Mouse (Mus musculus): Measurements from ENCODE around the gene Kctd19. TPM values are rescaled to one million over a fixed set of nuclear protein-coding genes. Genes with fewer than 3 reads are reported as not detected.
A peak's percentile ranks its signal among the peaks of the same experiment; 100 is the strongest.

Gene Kctd19
- polyA plus RNA-seq, 2 experiments = not detected

DNA sequence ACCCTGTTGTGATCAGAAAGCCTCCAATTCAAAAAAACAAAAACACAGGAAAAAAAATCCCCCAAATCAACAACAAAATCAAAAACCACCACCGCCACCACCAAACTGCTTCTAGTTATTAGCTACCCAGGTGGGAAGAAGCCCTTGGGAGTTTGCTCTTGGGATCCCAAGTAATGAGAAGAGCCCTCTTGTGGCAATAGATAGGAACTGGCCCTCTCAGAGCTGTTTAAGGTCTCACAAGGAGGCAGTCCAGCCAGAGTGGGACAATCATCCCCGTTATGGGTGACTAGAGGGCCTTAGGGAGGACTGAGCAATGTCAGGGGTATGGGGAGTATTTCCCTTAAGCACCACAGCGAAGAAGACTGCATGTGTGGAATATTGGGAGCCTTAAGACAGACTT is 15.6 kb downstream of the Kctd19 start:
- ATAC-seq (ENCODE audit: insufficient read depth) = no peak
- no peaks in the 10 kb centered on the region for H3K27me3 ChIP-seq (ENCODE audit: control insufficient read depth, insufficient read depth, low read length)
- no peaks in the 10 kb centered on the region for H3K36me3 ChIP-seq (replicated peaks; ENCODE audit: control insufficient read depth, insufficient read depth, low read depth)
- no peak overlapping the region for H3K4me3 ChIP-seq (ENCODE audit: insufficient read depth in 1 of 2, low read depth in 2 of 2, low read length in 2 of 2)
- WGBS (ENCODE audit: insufficient replicate concordance) = 21% methylated on average over 3 of the region's 3 CpGs
- H3K4me1 ChIP-seq (replicated peaks; ENCODE audit: control insufficient read depth in 2 of 2, insufficient read depth in 2 of 2, low read length in 1 of 2) = no peaks in the 10 kb centered on the region
- H3K27ac ChIP-seq = no peak overlapping the region
- DNase-seq (ENCODE audit: low read depth in 3 of 3, low spot score in 3 of 3) = peak; percentile 9 to 26 (median 24)
- H3K9ac ChIP-seq (replicated peaks) = no peak overlapping the region
- H3K9me3 ChIP-seq (ENCODE audit: control insufficient read depth, low read length) = no peaks in the 10 kb centered on the region
- no peak overlapping the region for H3K4me2 ChIP-seq (ENCODE audit: low read depth)
- TF ChIP-seq EP300 (IDR thresholded peaks at IDR 0.05; ENCODE audit: low read depth) (no peak), CTCF (IDR thresholded peaks at IDR 0.05; ENCODE audit: low read depth) (peak; percentile 68)

DNA sequence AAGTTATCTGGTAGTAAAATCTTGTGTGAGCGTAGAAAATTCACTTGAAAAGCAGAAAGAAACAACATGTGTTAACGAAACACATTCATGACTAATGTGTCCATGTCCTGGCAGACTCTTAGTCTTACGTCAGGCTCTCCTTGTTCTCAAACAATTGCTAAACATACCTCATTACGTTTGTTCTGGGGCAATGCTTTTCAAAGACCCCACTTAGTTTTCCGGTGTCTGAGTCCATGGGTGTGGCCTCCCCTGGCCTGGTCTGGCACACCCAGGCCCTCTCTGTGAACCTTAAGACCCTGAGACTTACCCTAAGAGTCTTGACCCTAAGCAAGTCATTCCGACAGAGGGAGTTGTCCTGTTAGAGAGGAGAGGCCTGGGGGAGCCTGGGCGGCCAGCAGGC is 19.4 kb downstream of the Kctd19 start:
- TF ChIP-seq CTCF (IDR thresholded peaks at IDR 0.05; ENCODE audit: low read depth) (no peak), EP300 (IDR thresholded peaks at IDR 0.05; ENCODE audit: low read depth) (no peak)
- WGBS (ENCODE audit: insufficient replicate concordance) = 60% methylated on average over 7 of the region's 7 CpGs
- H3K4me2 ChIP-seq (ENCODE audit: low read depth) = no peak overlapping the region
- H3K27ac ChIP-seq = no peak overlapping the region
- H3K27me3 ChIP-seq (ENCODE audit: control insufficient read depth, insufficient read depth, low read length) = no peaks in the 10 kb centered on the region
- no peak overlapping the region for H3K4me3 ChIP-seq (ENCODE audit: insufficient read depth in 1 of 2, low read depth in 2 of 2, low read length in 2 of 2)
- H3K4me1 ChIP-seq (replicated peaks; ENCODE audit: control insufficient read depth in 2 of 2, insufficient read depth in 2 of 2, low read length in 1 of 2) = no peaks in the 10 kb centered on the region
- H3K36me3 ChIP-seq (replicated peaks; ENCODE audit: control insufficient read depth, insufficient read depth, low read depth) = no peaks in the 10 kb centered on the region
- no peak overlapping the region for H3K9ac ChIP-seq (replicated peaks)
- ATAC-seq (ENCODE audit: insufficient read depth) (no peak), DNase-seq (ENCODE audit: low read depth in 3 of 3, low spot score in 3 of 3) (no peak)
- no peaks in the 10 kb centered on the region for H3K9me3 ChIP-seq (ENCODE audit: control insufficient read depth, low read length)

DNA sequence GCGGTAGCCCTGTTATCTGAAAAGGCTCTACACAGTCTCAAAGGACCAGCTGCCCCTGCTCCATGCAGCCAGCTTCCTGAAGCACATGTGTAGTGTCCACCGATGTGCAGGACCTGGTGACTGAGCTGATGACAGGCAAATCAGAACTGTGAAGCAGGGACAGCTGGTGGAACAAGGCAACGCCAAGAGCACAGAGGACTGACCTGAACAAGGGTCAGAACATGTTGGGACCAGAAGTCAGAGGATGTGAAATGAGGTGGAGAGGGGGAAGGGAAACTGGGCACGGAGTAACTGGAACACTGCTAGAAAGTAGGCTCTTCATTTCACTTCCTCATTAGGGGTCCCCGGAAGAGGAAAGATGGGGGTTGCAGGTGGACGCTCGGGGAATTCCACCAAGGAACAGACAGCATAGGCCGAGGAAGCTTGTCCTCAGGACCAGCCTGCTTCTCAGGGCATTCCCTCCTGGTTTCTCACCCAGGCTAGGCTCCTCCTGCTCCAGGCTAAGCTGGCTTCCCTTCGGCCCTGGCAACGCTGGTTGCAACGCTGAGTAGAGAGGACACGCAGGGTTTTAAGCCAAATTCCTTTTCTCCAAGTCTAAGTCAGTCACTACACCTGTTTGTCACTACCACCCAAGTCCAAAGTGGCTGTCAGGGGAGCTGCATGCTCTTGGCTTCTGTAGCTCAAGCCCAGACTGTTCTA is 20.1 kb downstream of the Kctd19 start:
- no peaks in the 10 kb centered on the region for H3K4me1 ChIP-seq (replicated peaks; ENCODE audit: control insufficient read depth in 2 of 2, insufficient read depth in 2 of 2, low read length in 1 of 2)
- no peak overlapping the region for H3K4me3 ChIP-seq (ENCODE audit: insufficient read depth in 1 of 2, low read depth in 2 of 2, low read length in 2 of 2)
- H3K36me3 ChIP-seq (replicated peaks; ENCODE audit: control insufficient read depth, insufficient read depth, low read depth) = no peaks in the 10 kb centered on the region
- H3K27ac ChIP-seq = no peak overlapping the region
- 62% methylated on average over 12 of the region's 12 CpGs for WGBS (ENCODE audit: insufficient replicate concordance)
- H3K27me3 ChIP-seq (ENCODE audit: control insufficient read depth, insufficient read depth, low read length) = no peaks in the 10 kb centered on the region
- ATAC-seq (ENCODE audit: insufficient read depth) = no peak
- DNase-seq (ENCODE audit: low read depth in 3 of 3, low spot score in 3 of 3) = no peak
- TF ChIP-seq CTCF (IDR thresholded peaks at IDR 0.05; ENCODE audit: low read depth) = no peak
- H3K9me3 ChIP-seq (ENCODE audit: control insufficient read depth, low read length) = no peaks in the 10 kb centered on the region
- no peak overlapping the region for H3K9ac ChIP-seq (replicated peaks)
- H3K4me2 ChIP-seq (ENCODE audit: low read depth) = no peak overlapping the region

DNA sequence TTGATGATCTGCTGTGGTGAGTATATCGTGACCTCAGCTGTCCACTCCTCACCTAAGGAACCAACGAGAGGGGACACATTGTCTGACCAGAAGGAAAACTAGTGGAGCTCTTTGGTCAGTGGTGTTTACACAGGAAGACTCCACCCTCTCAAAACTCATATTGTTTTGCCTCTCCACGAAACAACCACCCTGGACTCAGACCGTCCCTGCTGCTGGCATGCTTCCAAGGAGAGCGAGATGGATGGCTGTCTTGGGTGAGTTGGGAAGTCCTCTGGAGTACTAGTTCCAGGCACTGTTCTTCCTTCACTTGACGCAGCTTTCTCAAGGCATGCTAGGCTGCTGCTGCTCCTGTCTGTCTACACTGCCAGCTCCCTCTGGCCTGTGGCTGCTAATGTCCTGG is 24.2 kb downstream of the Kctd19 start:
- H3K36me3 ChIP-seq (replicated peaks; ENCODE audit: control insufficient read depth, insufficient read depth, low read depth) = no peaks in the 10 kb centered on the region
- no peaks in the 10 kb centered on the region for H3K27me3 ChIP-seq (ENCODE audit: control insufficient read depth, insufficient read depth, low read length)
- H3K9me3 ChIP-seq (ENCODE audit: control insufficient read depth, low read length) = no peaks in the 10 kb centered on the region
- DNase-seq (ENCODE audit: low read depth in 3 of 3, low spot score in 3 of 3) = no peak
- no peak overlapping the region for H3K4me2 ChIP-seq (ENCODE audit: low read depth)
- H3K9ac ChIP-seq (replicated peaks) = no peak overlapping the region
- no peaks in the 10 kb centered on the region for H3K4me1 ChIP-seq (replicated peaks; ENCODE audit: control insufficient read depth in 2 of 2, insufficient read depth in 2 of 2, low read length in 1 of 2)
- no peak overlapping the region for H3K27ac ChIP-seq
- ATAC-seq (ENCODE audit: insufficient read depth) = no peak
- TF ChIP-seq EP300 (IDR thresholded peaks at IDR 0.05; ENCODE audit: low read depth) = no peak
- no peak overlapping the region for H3K4me3 ChIP-seq (ENCODE audit: insufficient read depth in 1 of 2, low read depth in 2 of 2, low read length in 2 of 2)
- 61% methylated on average over 6 of the region's 6 CpGs for WGBS (ENCODE audit: insufficient replicate concordance)

DNA sequence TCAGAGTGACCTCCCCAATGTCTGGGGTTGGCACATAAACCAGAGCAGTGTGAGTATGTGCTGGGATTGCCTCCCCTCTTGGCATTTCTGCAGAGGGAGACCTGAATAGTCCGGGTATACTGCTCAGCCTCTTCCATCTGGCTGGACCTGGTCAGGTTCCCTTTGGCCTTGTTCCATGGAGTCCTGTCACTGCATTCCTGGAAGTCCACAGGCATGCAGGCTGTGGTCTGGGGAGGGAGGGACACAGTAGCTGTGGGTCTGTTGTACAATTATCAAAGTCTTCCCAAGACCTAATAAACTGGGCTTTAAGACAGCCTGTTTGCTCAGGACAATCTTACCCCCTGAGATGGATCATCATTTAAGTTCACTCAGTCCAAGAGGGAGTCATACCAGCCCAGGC is 26.2 kb downstream of the Kctd19 start:
- no peak overlapping the region for H3K4me3 ChIP-seq (ENCODE audit: insufficient read depth in 1 of 2, low read depth in 2 of 2, low read length in 2 of 2)
- WGBS (ENCODE audit: insufficient replicate concordance) = 52% methylated on average over 1 of the region's 1 CpGs
- no peak overlapping the region for H3K4me2 ChIP-seq (ENCODE audit: low read depth)
- no peaks in the 10 kb centered on the region for H3K27me3 ChIP-seq (ENCODE audit: control insufficient read depth, insufficient read depth, low read length)
- H3K9me3 ChIP-seq (ENCODE audit: control insufficient read depth, low read length) = no peaks in the 10 kb centered on the region
- ATAC-seq (ENCODE audit: insufficient read depth) (no peak), DNase-seq (ENCODE audit: low read depth in 3 of 3, low spot score in 3 of 3) (no peak)
- no peaks in the 10 kb centered on the region for H3K36me3 ChIP-seq (replicated peaks; ENCODE audit: control insufficient read depth, insufficient read depth, low read depth)
- no peak overlapping the region for H3K9ac ChIP-seq (replicated peaks)
- H3K27ac ChIP-seq = no peak overlapping the region
- TF ChIP-seq CTCF (IDR thresholded peaks at IDR 0.05; ENCODE audit: low read depth) (no peak), EP300 (IDR thresholded peaks at IDR 0.05; ENCODE audit: low read depth) (no peak)
- H3K4me1 ChIP-seq (replicated peaks; ENCODE audit: control insufficient read depth in 2 of 2, insufficient read depth in 2 of 2, low read length in 1 of 2) = no peaks in the 10 kb centered on the region

All from liver, embryonic 14.5 days (tissue).